Mouse (Mus musculus): ENCODE data around the gene Cyp4a12a. TPM values are rescaled to one million over a fixed set of nuclear protein-coding genes. Genes with fewer than 3 reads are reported as not detected.

Cyp4a12a gene
- not detected for polyA plus RNA-seq (2014; fragmentation: Illumina TruSeq; extraction: RNeasy Lipid Tissue Mini Kit (QIAGEN cat#74804); ENCODE audit: low read depth, low replicate concordance)

GRCm38 (mm10) chr4:115298746-115299145 is at the start of gene Cyp4a12a:
TSS of gene Cyp4a12a (plus strand) at chr4:115299046.

Other genes starting within 250 kb of the Cyp4a12a start
- 3.7 TPM for gene Tal1, start 242.6 kb upstream of the Cyp4a12a start, polyA plus RNA-seq (2014; fragmentation: Illumina TruSeq; extraction: RNeasy Lipid Tissue Mini Kit (QIAGEN cat#74804); ENCODE audit: low read depth, low replicate concordance)
- gene Pdzk1ip1, start 210.3 kb upstream of the Cyp4a12a start, polyA plus RNA-seq (2014; fragmentation: Illumina TruSeq; extraction: RNeasy Lipid Tissue Mini Kit (QIAGEN cat#74804); ENCODE audit: low read depth, low replicate concordance) = not detected
- gene Cyp4x1, start 164.8 kb upstream of the Cyp4a12a start, polyA plus RNA-seq (2014; fragmentation: Illumina TruSeq; extraction: RNeasy Lipid Tissue Mini Kit (QIAGEN cat#74804); ENCODE audit: low read depth, low replicate concordance) = not detected
- not detected for gene Cyp4a29, start 57.0 kb upstream of the Cyp4a12a start, polyA plus RNA-seq (2014; fragmentation: Illumina TruSeq; extraction: RNeasy Lipid Tissue Mini Kit (QIAGEN cat#74804); ENCODE audit: low read depth, low replicate concordance)
- not detected for gene Cyp4a12b, start 112.6 kb downstream of the Cyp4a12a start, polyA plus RNA-seq (2014; fragmentation: Illumina TruSeq; extraction: RNeasy Lipid Tissue Mini Kit (QIAGEN cat#74804); ENCODE audit: low read depth, low replicate concordance)
- not detected for gene Cyp4a30b, start 153.6 kb downstream of the Cyp4a12a start, polyA plus RNA-seq (2014; fragmentation: Illumina TruSeq; extraction: RNeasy Lipid Tissue Mini Kit (QIAGEN cat#74804); ENCODE audit: low read depth, low replicate concordance)
- gene Cyp4a14, start 197.1 kb downstream of the Cyp4a12a start, polyA plus RNA-seq (2014; fragmentation: Illumina TruSeq; extraction: RNeasy Lipid Tissue Mini Kit (QIAGEN cat#74804); ENCODE audit: low read depth, low replicate concordance) = 0.34 TPM
- gene Cyp4a10, start 219.2 kb downstream of the Cyp4a12a start, polyA plus RNA-seq (2014; fragmentation: Illumina TruSeq; extraction: RNeasy Lipid Tissue Mini Kit (QIAGEN cat#74804); ENCODE audit: low read depth, low replicate concordance) = 0.99 TPM

All from heart, adult 10 weeks (tissue).